Mouse (Mus musculus) cerebellum, adult 9-11 months (tissue): ENCODE data around the gene Eif5a2.
A peak's percentile ranks its signal among the peaks of the same experiment; 100 is the strongest.
"Not testable (repeated sequence)": the region's sequence is repeated elsewhere in the genome, so short reads cannot be mapped to it uniquely, and the experiment has no call there.

ENCODE experiments used
- DNase-seq: peaks from one replicate; pipeline ENCODE4 v3.0.0; 2022

The Eif5a2 gene

GRCm38 (mm10) chr3:28780994-28781393, at the start of gene Eif5a2:
Eif5a2 (plus strand) TSS chr3:28781276.
- DNase-seq: peak; percentile 94

- DNase-seq: no peak
Measured at GRCm38 (mm10) chr3:28734712-28735111, 46.4 kb upstream of the Eif5a2 start.

GRCm38 (mm10) chr3:28736981-28737380, 44.1 kb upstream of the Eif5a2 start:
- DNase-seq: no peak

- no peak for DNase-seq
Measured at GRCm38 (mm10) chr3:28740353-28740752, 40.7 kb upstream of the Eif5a2 start.

GRCm38 (mm10) chr3:28743251-28743650, 37.8 kb upstream of the Eif5a2 start:
- no peak for DNase-seq

- DNase-seq: peak; percentile 76
Measured at GRCm38 (mm10) chr3:28745835-28746483, 35.1 kb upstream of the Eif5a2 start.

GRCm38 (mm10) chr3:28748151-28748550, 32.9 kb upstream of the Eif5a2 start:
- no peak for DNase-seq

GRCm38 (mm10) chr3:28748956-28749355, 32.1 kb upstream of the Eif5a2 start:
- no peak for DNase-seq

GRCm38 (mm10) chr3:28755477-28755876, 25.6 kb upstream of the Eif5a2 start:
- DNase-seq: no peak

- DNase-seq: no peak
Measured at GRCm38 (mm10) chr3:28761225-28761789, 19.8 kb upstream of the Eif5a2 start.

GRCm38 (mm10) chr3:28766935-28767334, 14.1 kb upstream of the Eif5a2 start:
- no peak for DNase-seq

- DNase-seq: no peak
Measured at GRCm38 (mm10) chr3:28768222-28768621, 12.9 kb upstream of the Eif5a2 start.

GRCm38 (mm10) chr3:28772919-28773318, 8.2 kb upstream of the Eif5a2 start:
- not testable (repeated sequence) for DNase-seq

- no peak for DNase-seq
Measured at GRCm38 (mm10) chr3:28775361-28775760, 5.7 kb upstream of the Eif5a2 start.

GRCm38 (mm10) chr3:28775958-28776357, 5.1 kb upstream of the Eif5a2 start:
- no peak for DNase-seq

- DNase-seq: no peak
Measured at GRCm38 (mm10) chr3:28776491-28776890, 4.6 kb upstream of the Eif5a2 start.

GRCm38 (mm10) chr3:28780511-28780910, 565 bp upstream of the Eif5a2 start:
- DNase-seq: no peak

- DNase-seq: no peak
Measured at GRCm38 (mm10) chr3:28781422-28781821, 346 bp downstream of the Eif5a2 start.

GRCm38 (mm10) chr3:28781848-28782247, 772 bp downstream of the Eif5a2 start:
- DNase-seq: no peak

GRCm38 (mm10) chr3:28784176-28784575, 3.1 kb downstream of the Eif5a2 start:
- no peak for DNase-seq

GRCm38 (mm10) chr3:28794835-28795234, 13.8 kb downstream of the Eif5a2 start:
- DNase-seq: no peak

- DNase-seq: peak; percentile 97
Measured at GRCm38 (mm10) chr3:28805301-28806097, 24.4 kb downstream of the Eif5a2 start, which contains the start of gene Rpl22l1. Rpl22l1 (plus strand) TSS chr3:28805436.

GRCm38 (mm10) chr3:28808039-28808643, 27.1 kb downstream of the Eif5a2 start:
- DNase-seq: no peak
